In genomic region chr14:120355742-120356440, GRCm38 (mm10) we compare ENCODE assay signal across 9 mouse cellular contexts.
DNase-seq lines count a peak whose midpoint lies in the region; ATAC-seq lines count a peak whose summit lies in the region.
"Had no signal": no experiment of that assay in that cellular context is flagged by ENCODE, and none has a peak within 500 bp of the region (broad histone marks: within the 10 kb centered on the region; RNA-seq: fewer than 3 reads in every experiment).

No protein-coding gene starts in this region.

- DNase-seq in limb, embryonic 10.5 days (ENCODE audit: low spot score): no peak
- DNase-seq in forebrain, embryonic 14.5 days (ENCODE audit: low spot score): peak; percentile 17
- peak; percentile 50 for DNase-seq in kidney, adult 9 months
- DNase-seq in midbrain, embryonic 14.5 days: no peak
- no peak for DNase-seq in gastrocnemius, adult 8-10 months (ENCODE audit: low spot score in 2 of 2)
- DNase-seq in ovary, postnatal 14 days (ENCODE audit: low spot score): no peak

- peak overlapping the region; percentile 21; the same call in 1 of the 2 replicates for H3K4me2 ChIP-seq in limb, embryonic 12.5 days
- H3K4me2 ChIP-seq in forebrain, embryonic 14.5 days (ENCODE audit: low read length): peak overlapping the region; percentile 26; the same call in 1 of the 2 replicates
- H3K4me2 ChIP-seq in midbrain, embryonic 14.5 days (ENCODE audit: low read length): no peak overlapping the region

- peak overlapping the region; percentile 79 for H3K27ac ChIP-seq in limb, embryonic 12.5 days
- no peak overlapping the region for H3K27ac ChIP-seq in limb, embryonic 10.5 days
- peak overlapping the region; percentile 56; the same call in 1 of the 2 replicates for H3K27ac ChIP-seq in forebrain, embryonic 14.5 days (ENCODE audit: low read depth, low read length)
- no peak overlapping the region for H3K27ac ChIP-seq in midbrain, embryonic 14.5 days (replicated peaks; ENCODE audit: low read depth, low read length)

- WGBS in limb, embryonic 12.5 days: 77% methylated on average over 10 of the region's 10 CpGs
- 84% methylated on average over 10 of the region's 10 CpGs for WGBS in limb, embryonic 10.5 days
- 68% methylated on average over 10 of the region's 10 CpGs for WGBS in forebrain, embryonic 14.5 days
- WGBS in midbrain, embryonic 14.5 days: 73% methylated on average over 10 of the region's 10 CpGs

- H3K4me3 ChIP-seq in limb, embryonic 12.5 days (replicated peaks): no peak overlapping the region
- H3K4me3 ChIP-seq in limb, embryonic 10.5 days: no peak overlapping the region
- no peak overlapping the region for H3K4me3 ChIP-seq in forebrain, embryonic 14.5 days (ENCODE audit: low read depth, low read length)
- H3K4me3 ChIP-seq in midbrain, embryonic 14.5 days (replicated peaks; ENCODE audit: low read depth, low read length): no peak overlapping the region
- H3K4me3 ChIP-seq: megakaryocyte, embryonic 14.5 days had no signal

- peaks cover 14% of the 10 kb centered on the region for H3K36me3 ChIP-seq in limb, embryonic 12.5 days
- H3K36me3 ChIP-seq in limb, embryonic 10.5 days: peaks cover 12% of the 10 kb centered on the region
- no peaks in the 10 kb centered on the region for H3K36me3 ChIP-seq in forebrain, embryonic 14.5 days (ENCODE audit: control insufficient read depth, insufficient read depth, low read length)
- no peaks in the 10 kb centered on the region for H3K36me3 ChIP-seq in midbrain, embryonic 14.5 days (ENCODE audit: control insufficient read depth, insufficient read depth, low read length)

- no peaks in the 10 kb centered on the region for H3K27me3 ChIP-seq in limb, embryonic 12.5 days
- H3K27me3 ChIP-seq in limb, embryonic 10.5 days (ENCODE audit: low read depth, poor library complexity, severe bottlenecking): no peaks in the 10 kb centered on the region
- H3K27me3 ChIP-seq in forebrain, embryonic 14.5 days (replicated peaks; ENCODE audit: control insufficient read depth, insufficient read depth, low read length): no peaks in the 10 kb centered on the region
- no peaks in the 10 kb centered on the region for H3K27me3 ChIP-seq in midbrain, embryonic 14.5 days (ENCODE audit: control insufficient read depth, insufficient read depth, low read length)
- H3K27me3 ChIP-seq: megakaryocyte, embryonic 14.5 days had no signal

- ATAC-seq in limb, embryonic 12.5 days (ENCODE audit: insufficient number of reproducible peaks, insufficient read depth, low FRiP score, low TSS enrichment, low read depth): no peak
- ATAC-seq in forebrain, embryonic 14.5 days: no peak; the same call in none of the 2 replicates
- peak; percentile 18; the same call in 1 of the 2 replicates for ATAC-seq in midbrain, embryonic 14.5 days (ENCODE audit: low FRiP score, low TSS enrichment)
- no peak for ATAC-seq in frontal cortex, adult (ENCODE audit: low TSS enrichment)

- H3K9me3 ChIP-seq in limb, embryonic 12.5 days: no peaks in the 10 kb centered on the region
- no peaks in the 10 kb centered on the region for H3K9me3 ChIP-seq in limb, embryonic 10.5 days (replicated peaks)
- H3K9me3 ChIP-seq in forebrain, embryonic 14.5 days (replicated peaks; ENCODE audit: control insufficient read depth, low read length): no peaks in the 10 kb centered on the region
- no peaks in the 10 kb centered on the region for H3K9me3 ChIP-seq in midbrain, embryonic 14.5 days (ENCODE audit: control insufficient read depth, low read length)
- H3K9me3 ChIP-seq: megakaryocyte, embryonic 14.5 days had no signal

- H3K9ac ChIP-seq in limb, embryonic 12.5 days (replicated peaks): no peak overlapping the region
- H3K9ac ChIP-seq in forebrain, embryonic 14.5 days (ENCODE audit: low read length): no peak overlapping the region; the same call in 1 of the 2 replicates
- no peak overlapping the region for H3K9ac ChIP-seq in midbrain, embryonic 14.5 days (replicated peaks; ENCODE audit: low read length)

- peaks cover 39% of the 10 kb centered on the region for H3K4me1 ChIP-seq in limb, embryonic 12.5 days (replicated peaks)
- peaks cover 19% of the 10 kb centered on the region for H3K4me1 ChIP-seq in limb, embryonic 10.5 days
- peaks cover 7% of the 10 kb centered on the region; the same call in 1 of the 2 replicates for H3K4me1 ChIP-seq in forebrain, embryonic 14.5 days (ENCODE audit: control insufficient read depth, insufficient read depth, low read length)
- peaks cover 14% of the 10 kb centered on the region for H3K4me1 ChIP-seq in midbrain, embryonic 14.5 days (ENCODE audit: control insufficient read depth, insufficient read depth, low read length)

Comparison
In these comparisons a context has a peak if more than half of its experiments do, and no peak if none do; other contexts are left out.
1. H3K27ac ChIP-seq: peak in limb, embryonic 12.5 days (single experiment) and forebrain, embryonic 14.5 days (single experiment); none in limb, embryonic 10.5 days (single experiment) and midbrain, embryonic 14.5 days (single experiment).
2. DNase-seq: peak in forebrain, embryonic 14.5 days (single experiment) and kidney, adult 9 months (single experiment); none in limb, embryonic 10.5 days (single experiment), midbrain, embryonic 14.5 days (single experiment), gastrocnemius, adult 8-10 months (0 of 2) and ovary, postnatal 14 days (single experiment).